Mouse (Mus musculus) layer of hippocampus, adult 8-10 months (tissue): ENCODE data around the gene Dcpp1. TPM values are rescaled to one million over a fixed set of nuclear protein-coding genes. Genes with fewer than 3 reads are reported as not detected.
A peak's percentile ranks its signal among the peaks of the same experiment; 100 is the strongest.

Source experiments
- DNase-seq, 2 experiments: peaks; one replicate each; pipeline ENCODE4 v3.0.0; 2022; ENCODE audit warnings: low spot score in 2 of 2
- total RNA-seq, 4 experiments: library from RNA; stranded (reverse); gene quantifications; 2 replicates each; pipeline ENCODE4 v1.2.4; 2022

Gene Dcpp1
- total RNA-seq, 4 experiments from 2014 or later, result not detected

DNA sequence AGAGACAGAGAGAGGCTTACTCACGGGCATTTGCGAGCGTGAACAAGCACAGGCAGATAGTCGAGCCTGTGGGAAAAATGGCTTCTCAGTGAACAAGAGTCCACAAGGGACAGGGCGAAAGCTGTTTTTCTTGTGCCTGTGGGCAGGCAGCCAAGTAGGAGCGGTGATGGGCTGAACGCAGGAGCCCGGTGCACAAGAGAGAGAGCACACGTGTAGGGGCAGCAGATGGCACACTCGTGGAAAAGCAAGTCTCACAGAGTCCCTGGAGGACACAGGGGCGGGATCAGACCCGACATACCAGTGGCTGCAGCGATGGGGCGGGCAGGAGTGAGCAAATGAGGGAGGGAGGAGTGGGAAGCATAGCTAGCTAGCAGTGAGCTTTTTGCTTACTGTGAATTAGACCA is 44.4 kb downstream of the Dcpp1 start:
- peak; percentile 41 to 47 for DNase-seq

DNA sequence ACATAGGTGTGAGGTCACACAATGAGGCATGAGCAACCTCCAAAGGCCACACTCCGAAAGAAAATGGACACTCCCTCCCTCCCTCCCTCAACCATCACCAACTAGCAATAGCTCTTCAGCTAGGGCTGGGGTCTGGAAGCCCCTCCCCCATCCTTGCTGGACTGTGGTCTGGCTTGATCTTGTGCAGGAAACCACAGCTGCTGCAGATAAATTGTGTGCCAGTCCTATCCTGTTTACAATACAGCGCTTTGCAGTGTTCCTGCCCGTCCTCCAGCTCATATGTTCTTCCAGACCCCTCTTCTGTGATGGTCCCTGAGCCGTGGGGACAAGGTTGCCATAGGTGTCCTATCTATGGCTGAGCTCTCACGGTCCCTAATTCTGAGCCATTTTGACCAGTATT is 50.5 kb downstream of the Dcpp1 start:
- no peak for DNase-seq

Other genes starting within 250 kb of the Dcpp1 start
- gene Mmp25, start 235.6 kb upstream of the Dcpp1 start, total RNA-seq, result under 1 TPM; 0.19 to 0.34 (median 0.26) TPM
- gene Bicdl2, start 220.4 kb upstream of the Dcpp1 start, total RNA-seq, result not detected
- 100 to 1,000 TPM; 104 to 122 (median 108) TPM for gene Hcfc1r1, start 207.3 kb upstream of the Dcpp1 start, total RNA-seq
- gene Thoc6, start 207.0 kb upstream of the Dcpp1 start, total RNA-seq, result 1 to 10 TPM; 7.0 to 8.6 (median 7.4) TPM
- gene Tnfrsf12a, start 203.4 kb upstream of the Dcpp1 start, total RNA-seq, result 1 to 10 TPM; 6.4 to 9.8 (median 7.4) TPM
- gene Cldn6, start 201.6 kb upstream of the Dcpp1 start, total RNA-seq, result not detected
- under 1 TPM in 1 of 4 experiments, not detected in 3; 0.68 TPM for gene Cldn9, start 196.8 kb upstream of the Dcpp1 start, total RNA-seq
- gene 1520401A03Rik, start 158.1 kb upstream of the Dcpp1 start, total RNA-seq, result under 1 TPM; 0.16 to 0.81 (median 0.32) TPM
- gene Pkmyt1, start 154.5 kb upstream of the Dcpp1 start, total RNA-seq, result 1 to 10 TPM; 4.3 to 5.2 (median 4.7) TPM
- gene Paqr4, start 140.0 kb upstream of the Dcpp1 start, total RNA-seq, result 10 to 100 TPM; 53.1 to 56.9 (median 53.6) TPM
- gene Kremen2, start 135.0 kb upstream of the Dcpp1 start, total RNA-seq, result 1 to 10 TPM in 1 of 4 experiments, under 1 TPM in 3; 0.51 to 1.3 (median 0.68) TPM
- 100 to 1,000 TPM; 324 to 395 (median 358) TPM for gene Flywch1, start 109.3 kb upstream of the Dcpp1 start, total RNA-seq
- 10 to 100 TPM in 2 of 4 experiments, 1 to 10 TPM in 2; 8.1 to 11.7 (median 10.1) TPM for gene Flywch2, start 94.8 kb upstream of the Dcpp1 start, total RNA-seq
- 100 to 1,000 TPM; 503 to 777 (median 666) TPM for gene Srrm2, start 90.3 kb upstream of the Dcpp1 start, total RNA-seq
- 100 to 1,000 TPM; 314 to 381 (median 345) TPM for gene Elob, start 51.7 kb upstream of the Dcpp1 start, total RNA-seq
- under 1 TPM in 1 of 4 experiments, not detected in 3; 0.38 TPM for gene Prss33, start 44.8 kb upstream of the Dcpp1 start, total RNA-seq
- not detected for gene Prss32, start 37.0 kb upstream of the Dcpp1 start, total RNA-seq
- gene Prss41, start 36.7 kb upstream of the Dcpp1 start, total RNA-seq, result 1 to 10 TPM; 1.8 to 2.3 (median 2.0) TPM
- not detected for gene Prss21, start 12.8 kb upstream of the Dcpp1 start, total RNA-seq
- gene Dcpp2, start within 50 bp of the Dcpp1 start, total RNA-seq, result not detected
- gene Dcpp3, start 36.6 kb downstream of the Dcpp1 start, total RNA-seq, result not detected
- not detected for gene Sbp, start 60.8 kb downstream of the Dcpp1 start, total RNA-seq
- gene Sbpl, start 74.4 kb downstream of the Dcpp1 start, total RNA-seq, result not detected
- gene Prss30, start 99.7 kb downstream of the Dcpp1 start, total RNA-seq, result under 1 TPM in 1 of 4 experiments, not detected in 3; 0.45 TPM
- gene Prss22, start 117.2 kb downstream of the Dcpp1 start, total RNA-seq, result under 1 TPM in 1 of 4 experiments, not detected in 3; 0.33 TPM
- gene Prss27, start 157.3 kb downstream of the Dcpp1 start, total RNA-seq, result not detected
- 10 to 100 TPM; 24.5 to 28.2 (median 24.8) TPM for gene Kctd5, start 192.6 kb downstream of the Dcpp1 start, total RNA-seq